Mouse (Mus musculus) heart, adult 11 months (tissue): ENCODE results near the gene Slc12a5.

ENCODE experiments used
- DNase-seq: peaks from one replicate; pipeline ENCODE4 v3.0.0; 2022

The Slc12a5 gene

GRCm38 (mm10) chr2:165034131-165035057, 73.8 kb downstream of the Slc12a5 start, which contains the start of gene Ncoa5:
Ncoa5 (minus strand) TSS chr2:165034867.
- DNase-seq = peak; percentile 100

- DNase-seq = no peak
Measured at GRCm38 (mm10) chr2:165035058-165035431, 74.4 kb downstream of the Slc12a5 start.

GRCm38 (mm10) chr2:165037415-165037814, 76.8 kb downstream of the Slc12a5 start:
- DNase-seq = peak; percentile 78

- peak; percentile 37 for DNase-seq
Measured at GRCm38 (mm10) chr2:165042126-165042525, 81.5 kb downstream of the Slc12a5 start.

GRCm38 (mm10) chr2:165043090-165043636, 82.6 kb downstream of the Slc12a5 start:
- peak; percentile 55 for DNase-seq

GRCm38 (mm10) chr2:165043729-165044128, 83.1 kb downstream of the Slc12a5 start:
- DNase-seq = no peak

GRCm38 (mm10) chr2:165049044-165049443, 88.4 kb downstream of the Slc12a5 start:
- DNase-seq = peak; percentile 75
